Mouse (Mus musculus) kidney, embryonic 16.5 days (tissue): ENCODE measurements around the gene Nudt8. TPM values are rescaled to one million over a fixed set of nuclear protein-coding genes. Genes with fewer than 3 reads are reported as not detected.
A peak's percentile ranks its signal among the peaks of the same experiment; 100 is the strongest.

Source experiments
- ATAC-seq: fragments of 200-750 bp; cut with Nextera tagmentation; 2 replicates; pipeline ENCODE4 v1.8.0; 2017; ENCODE audit warnings: moderate TSS enrichment; ENCODE audit not compliant: low FRiP score, low TSS enrichment
- H3K27ac ChIP-seq: fragments of 300-500 bp; sonication (generic); 2 replicates; pipeline ENCODE4 v1.5.1; 2014; ENCODE audit warnings: low read length
- H3K27me3 ChIP-seq: fragments of 300-500 bp; sonication (generic); 2 replicates; pipeline ENCODE4 v1.6.1; 2014; ENCODE audit warnings: low read length, control low read depth, mixed read lengths; ENCODE audit not compliant: insufficient read depth
- H3K36me3 ChIP-seq: fragments of 300-500 bp; sonication (generic); 2 replicates; pipeline ENCODE4 v1.6.1; 2014; ENCODE audit warnings: low read length, control low read depth, mixed read lengths; ENCODE audit not compliant: insufficient read depth
- H3K4me1 ChIP-seq: fragments of 300-500 bp; sonication (generic); 2 replicates; pipeline ENCODE4 v1.6.1; 2014; ENCODE audit warnings: low read length, control low read depth, mixed read lengths; ENCODE audit not compliant: insufficient read depth
- H3K4me2 ChIP-seq: fragments of 300-500 bp; sonication (generic); replicated peaks from 2 replicates; pipeline ENCODE4 v1.6.1; 2014; ENCODE audit warnings: low read depth, low read length
- H3K4me3 ChIP-seq: fragments of 300-500 bp; sonication (generic); 2 replicates; pipeline ENCODE4 v1.5.1; 2014; ENCODE audit warnings: mild to moderate bottlenecking, low read length
- H3K9ac ChIP-seq: fragments of 300-500 bp; sonication (generic); replicated peaks from 2 replicates; pipeline ENCODE4 v1.6.1; 2014; ENCODE audit warnings: low read length
- H3K9me3 ChIP-seq: fragments of 300-500 bp; sonication (generic); 2 replicates; pipeline ENCODE4 v1.6.1; 2016; ENCODE audit warnings: low read length, control low read depth
- WGBS: fragments of 180-500 bp; shearing (Covaris S2); extraction: QIAGEN DNeasy Blood & Tissue Kit; methylation state at CpG from one replicate; pipeline ENCODE4 v1.1.7; 2014; 5-methylcytosine and 5-hydroxymethylcytosine counted together
- polyA plus RNA-seq: library from polyadenylated mRNA; unstranded; fragments of >200 nt; fragmentation: Nextera tagmentation; extraction: Ambion mirVana; gene quantifications from 2 replicates; pipeline ENCODE4 v1.2.1, GENCODE M21; 2015

Nudt8 gene
- polyA plus RNA-seq, 1 experiment from 2014 or later, result 39.8 TPM

- Histone ChIP-seq H3K27ac (no peak overlapping the region), H3K9me3 (no peaks in the 10 kb centered on the region), H3K36me3 (peaks cover 36% of the 10 kb centered on the region), H3K27me3 (no peaks in the 10 kb centered on the region), H3K4me2 (no peak overlapping the region), H3K4me3 (no peak overlapping the region), H3K4me1 (peaks cover 19% of the 10 kb centered on the region), H3K9ac (no peak overlapping the region)
- no peak for ATAC-seq
- WGBS, result 83% methylated on average over 15 of the region's 15 CpGs
These were observed 4.0 kb downstream of the Nudt8 start for GRCm38 (mm10) chr19:4004331-4004730.

GRCm38 (mm10) chr19:4005091-4005490 lies 4.7 kb downstream of the Nudt8 start:
- Histone ChIP-seq H3K4me3 (no peak overlapping the region), H3K27ac (no peak overlapping the region), H3K4me1 (peaks cover 15% of the 10 kb centered on the region), H3K36me3 (peaks cover 44% of the 10 kb centered on the region), H3K4me2 (no peak overlapping the region), H3K27me3 (no peaks in the 10 kb centered on the region), H3K9ac (no peak overlapping the region), H3K9me3 (no peaks in the 10 kb centered on the region)
- ATAC-seq, result no peak
- WGBS, result 84% methylated on average over 9 of the region's 9 CpGs

- Histone ChIP-seq H3K27me3 (no peaks in the 10 kb centered on the region), H3K9ac (no peak overlapping the region), H3K4me2 (no peak overlapping the region), H3K9me3 (no peaks in the 10 kb centered on the region), H3K4me3 (no peak overlapping the region), H3K4me1 (peaks cover 12% of the 10 kb centered on the region), H3K36me3 (peaks cover 50% of the 10 kb centered on the region), H3K27ac (no peak overlapping the region)
- ATAC-seq, result no peak
- WGBS, result 97% methylated on average over 8 of the region's 8 CpGs
These were observed 5.6 kb downstream of the Nudt8 start for GRCm38 (mm10) chr19:4005971-4006370.

GRCm38 (mm10) chr19:4011086-4011485 lies 10.7 kb downstream of the Nudt8 start:
- peaks cover 7% of the 10 kb centered on the region for H3K4me1 ChIP-seq
- H3K9ac ChIP-seq, result no peak overlapping the region
- 93% methylated on average over 5 of the region's 5 CpGs for WGBS
- no peak for ATAC-seq
- H3K27me3 ChIP-seq, result no peaks in the 10 kb centered on the region
- H3K27ac ChIP-seq, result no peak overlapping the region
- no peaks in the 10 kb centered on the region for H3K9me3 ChIP-seq
- H3K4me2 ChIP-seq, result no peak overlapping the region
- peaks cover 47% of the 10 kb centered on the region for H3K36me3 ChIP-seq
- H3K4me3 ChIP-seq, result no peak overlapping the region

GRCm38 (mm10) chr19:4012432-4013022 lies 12.1 kb downstream of the Nudt8 start, which contains the start of gene Ndufv1:
TSS of gene Ndufv1 (minus strand) at chr19:4012806.
- H3K4me2 ChIP-seq, result peak within 1 kb of the TSS; percentile 72

GRCm38 (mm10) chr19:4013066-4013465 lies 12.7 kb downstream of the Nudt8 start:
- no peak overlapping the region for H3K27ac ChIP-seq
- ATAC-seq, result no peak
- H3K4me2 ChIP-seq, result peak overlapping the region; percentile 52
- peaks cover 28% of the 10 kb centered on the region for H3K36me3 ChIP-seq
- peaks cover 7% of the 10 kb centered on the region for H3K4me1 ChIP-seq
- H3K9ac ChIP-seq, result peak overlapping the region; percentile 49
- no peaks in the 10 kb centered on the region for H3K9me3 ChIP-seq
- H3K4me3 ChIP-seq, result peak overlapping the region; percentile 84
- WGBS, result 15% methylated on average over 9 of the region's 9 CpGs
- H3K27me3 ChIP-seq, result no peaks in the 10 kb centered on the region

More at GRCm38 (mm10) chr19:4012432-4013022, 12.1 kb downstream of the Nudt8 start, which contains the start of gene Ndufv1:
- Histone ChIP-seq H3K9ac (peak within 1 kb of the TSS; percentile 82), H3K27me3 (no peaks in the 10 kb centered on the region), H3K27ac (peak within 1 kb of the TSS; percentile 47; the same call in 1 of the 2 replicates), H3K4me1 (peaks cover 7% of the 10 kb centered on the region), H3K36me3 (peaks cover 33% of the 10 kb centered on the region), H3K4me3 (peak within 1 kb of the TSS; percentile 84), H3K9me3 (no peaks in the 10 kb centered on the region)
- under 1% methylated on average over 45 of the region's 45 CpGs for WGBS
- ATAC-seq, result peak; percentile 99

- Histone ChIP-seq H3K4me3 (no peak overlapping the region), H3K9me3 (no peaks in the 10 kb centered on the region), H3K4me2 (no peak overlapping the region), H3K9ac (no peak overlapping the region), H3K36me3 (peaks cover 10% of the 10 kb centered on the region), H3K4me1 (peaks cover 7% of the 10 kb centered on the region), H3K27me3 (no peaks in the 10 kb centered on the region), H3K27ac (no peak overlapping the region)
- no peak for ATAC-seq
These were observed 14.4 kb downstream of the Nudt8 start for GRCm38 (mm10) chr19:4014802-4015201.

GRCm38 (mm10) chr19:4015635-4016034 lies 15.3 kb downstream of the Nudt8 start:
- WGBS, result 69% methylated on average over 5 of the region's 5 CpGs
- no peaks in the 10 kb centered on the region for H3K27me3 ChIP-seq

GRCm38 (mm10) chr19:4017921-4018587 lies 17.7 kb downstream of the Nudt8 start:
- Histone ChIP-seq H3K4me1 (no peaks in the 10 kb centered on the region), H3K9ac (no peak overlapping the region), H3K27me3 (no peaks in the 10 kb centered on the region), H3K27ac (no peak overlapping the region), H3K9me3 (no peaks in the 10 kb centered on the region), H3K4me3 (no peak overlapping the region), H3K36me3 (no peaks in the 10 kb centered on the region), H3K4me2 (no peak overlapping the region)
- ATAC-seq, result no peak
- WGBS, result 63% methylated on average over 10 of the region's 10 CpGs

More at GRCm38 (mm10) chr19:4015635-4016034, 15.3 kb downstream of the Nudt8 start:
- H3K27ac ChIP-seq, result no peak overlapping the region
- ATAC-seq, result no peak
- no peak overlapping the region for H3K4me3 ChIP-seq
- no peaks in the 10 kb centered on the region for H3K9me3 ChIP-seq
- no peak overlapping the region for H3K9ac ChIP-seq
- H3K4me1 ChIP-seq, result peaks cover 7% of the 10 kb centered on the region
- H3K36me3 ChIP-seq, result 0 out of 2 replicates have a peak, but pooled peaks cover 3% of the 10 kb centered on the region
- H3K4me2 ChIP-seq, result no peak overlapping the region
